Mouse (Mus musculus) lung, postnatal 4 days (tissue): ENCODE data around the gene Opcml.

ENCODE experiments used
- DNase-seq, 2 experiments: peaks; one replicate each; pipeline ENCODE4 v3.0.0; 2021

The Opcml gene

DNA sequence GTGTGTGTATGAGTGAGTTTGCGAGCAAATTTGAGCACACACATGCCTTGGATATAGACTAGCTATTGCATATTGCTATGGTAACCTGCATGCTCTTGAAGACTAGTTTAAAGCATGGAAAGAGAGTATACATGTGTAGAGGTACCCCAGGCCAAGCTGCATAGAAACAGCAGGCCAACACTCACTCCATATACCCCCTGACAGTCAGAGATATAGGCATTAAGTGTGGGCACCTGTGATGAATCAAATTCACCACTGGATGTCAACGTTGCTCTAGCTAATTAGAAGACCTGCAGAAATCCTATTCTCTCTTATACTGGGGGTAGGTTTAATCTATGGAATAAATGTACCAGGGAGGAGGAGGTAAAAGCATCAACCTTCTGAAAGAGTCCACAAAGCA, 547.3 kb downstream of the Opcml start:
- no peak for DNase-seq

DNA sequence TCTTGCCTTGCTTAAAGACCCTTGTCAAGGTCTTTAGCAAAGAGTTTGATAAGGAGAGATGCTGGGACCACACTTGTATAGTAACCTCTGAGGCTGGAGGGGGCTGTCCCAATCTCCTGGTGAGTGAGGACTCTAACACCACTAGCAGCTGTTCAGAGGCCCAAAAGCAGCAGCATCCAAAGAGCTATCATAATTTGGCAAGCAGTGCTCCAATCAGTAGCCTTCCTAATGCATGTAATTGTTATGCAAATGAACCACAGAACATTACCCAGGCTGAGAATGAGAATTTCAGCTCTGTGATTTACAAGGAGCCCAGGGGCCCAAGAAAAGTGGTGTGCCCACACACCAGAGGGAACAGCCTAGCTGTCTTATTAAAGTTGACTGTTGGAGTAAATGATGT, 564.4 kb downstream of the Opcml start:
- DNase-seq, result no peak

DNA sequence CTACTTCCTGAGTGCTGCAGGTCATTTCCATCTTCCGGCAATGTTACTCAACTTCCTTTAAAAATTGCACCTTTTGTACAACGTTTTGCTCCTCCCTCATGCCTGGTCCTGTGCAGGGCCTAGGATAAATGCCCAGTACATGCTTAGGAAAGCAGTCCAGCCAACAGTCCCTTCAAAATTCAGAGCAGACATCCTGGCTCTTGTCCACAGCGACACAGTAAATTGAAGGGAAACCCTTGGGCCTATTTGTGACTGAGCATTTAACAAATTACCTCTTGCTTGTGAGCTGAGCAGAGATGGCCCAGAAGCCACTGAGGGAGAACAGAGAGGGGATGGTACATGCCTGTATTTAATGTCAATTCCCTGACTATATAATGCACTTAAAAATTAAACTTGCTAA, 567.4 kb downstream of the Opcml start:
- DNase-seq, result no peak

DNA sequence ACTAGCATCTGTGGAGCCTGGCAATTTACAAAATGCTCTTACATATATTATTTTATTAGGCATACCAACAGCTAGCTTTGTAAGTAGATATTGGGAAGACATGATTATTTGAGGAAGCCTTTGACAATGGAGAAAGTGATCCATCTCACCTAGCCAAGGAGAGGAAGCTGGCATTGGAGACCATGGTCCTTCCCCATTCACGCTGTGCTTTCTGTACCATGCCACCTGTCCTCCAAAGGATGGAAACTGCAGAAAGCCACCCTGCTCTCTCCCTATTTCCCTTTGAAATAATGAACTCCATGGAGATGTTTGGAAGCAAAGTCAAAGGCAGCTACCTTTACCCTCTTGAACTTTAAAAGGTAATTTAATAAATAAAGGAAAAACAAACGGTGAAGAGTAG, 570.1 kb downstream of the Opcml start:
- no peak for DNase-seq

DNA sequence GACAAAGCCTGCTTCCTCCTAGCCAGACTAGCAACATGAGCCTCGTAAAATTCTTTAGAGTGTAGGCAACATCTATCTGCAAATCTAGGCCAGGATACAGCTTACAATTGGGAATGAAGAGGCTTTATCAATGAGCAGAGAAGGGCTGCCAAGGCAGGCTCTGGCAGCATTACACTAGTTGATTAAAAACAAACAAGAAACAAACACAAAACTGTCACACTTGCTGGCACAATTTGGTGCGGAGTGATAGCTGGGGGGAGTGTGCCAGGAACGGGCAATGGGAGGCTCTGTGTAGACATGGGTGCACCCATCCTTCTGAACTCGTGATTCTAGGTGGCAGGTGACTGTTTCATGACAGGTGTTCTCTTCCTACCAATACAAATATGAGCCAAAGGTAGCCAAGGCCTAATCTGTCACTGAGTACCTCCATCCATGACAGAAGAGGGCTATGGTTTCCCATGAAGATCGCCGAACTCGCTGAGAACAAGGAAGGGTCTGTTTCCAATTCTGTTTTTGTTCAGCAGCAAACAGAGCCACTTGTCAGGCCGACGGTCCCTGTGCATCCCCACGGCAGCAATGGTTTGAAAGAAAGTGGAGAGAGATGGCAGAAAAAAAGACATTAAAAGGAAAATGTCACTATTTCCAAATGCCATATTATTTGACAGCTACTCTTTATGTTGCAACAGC, 574.0 kb downstream of the Opcml start:
- DNase-seq, result no peak

DNA sequence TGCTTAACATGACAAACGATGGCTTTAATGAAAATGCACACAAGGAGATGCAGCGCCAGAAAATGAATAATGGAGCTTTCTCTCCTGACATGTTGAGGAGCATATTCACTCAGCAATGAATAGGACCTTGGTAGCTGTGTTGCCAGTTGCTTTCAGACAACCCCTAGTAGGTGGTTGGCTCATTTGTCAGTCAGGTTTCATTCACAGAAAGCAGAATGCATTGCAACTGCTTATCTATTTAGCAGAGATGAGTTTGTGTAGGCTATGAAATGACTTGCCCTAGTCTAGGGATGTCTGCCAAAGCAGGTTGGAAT, 574.5 kb downstream of the Opcml start:
- no peak for DNase-seq

DNA sequence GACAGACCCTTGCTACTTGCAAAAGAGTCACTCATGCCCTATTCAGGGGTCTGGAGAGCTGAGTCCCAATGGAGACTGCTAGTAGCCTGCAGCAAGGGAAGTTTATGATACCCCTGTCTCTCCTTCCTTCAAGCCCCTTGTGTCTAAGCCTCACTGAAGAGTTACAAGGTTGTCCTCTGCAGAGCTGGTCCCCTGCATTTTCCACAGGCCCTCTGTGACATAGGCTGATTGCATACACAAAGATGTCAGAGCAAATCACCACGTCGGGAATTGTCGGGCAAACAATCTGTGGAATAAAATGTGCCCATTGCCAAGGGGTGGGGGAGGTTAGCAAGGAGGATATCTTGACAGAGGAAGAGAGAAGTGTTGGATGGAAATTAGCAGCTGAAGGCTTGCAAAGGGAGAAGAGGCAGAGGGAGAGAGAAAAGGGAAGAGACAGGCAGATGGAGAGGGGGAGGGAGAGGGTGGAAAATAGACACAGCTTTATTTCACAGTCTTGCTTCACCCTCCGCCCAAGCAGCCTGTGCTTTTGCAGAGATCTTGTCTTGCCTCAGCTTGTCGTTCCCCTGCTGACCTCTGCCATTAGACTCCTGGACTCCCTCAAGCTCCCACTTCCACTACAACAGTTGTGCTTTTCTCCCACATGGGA, 596.1 kb downstream of the Opcml start:
- DNase-seq, result peak; percentile 15 to 53

DNA sequence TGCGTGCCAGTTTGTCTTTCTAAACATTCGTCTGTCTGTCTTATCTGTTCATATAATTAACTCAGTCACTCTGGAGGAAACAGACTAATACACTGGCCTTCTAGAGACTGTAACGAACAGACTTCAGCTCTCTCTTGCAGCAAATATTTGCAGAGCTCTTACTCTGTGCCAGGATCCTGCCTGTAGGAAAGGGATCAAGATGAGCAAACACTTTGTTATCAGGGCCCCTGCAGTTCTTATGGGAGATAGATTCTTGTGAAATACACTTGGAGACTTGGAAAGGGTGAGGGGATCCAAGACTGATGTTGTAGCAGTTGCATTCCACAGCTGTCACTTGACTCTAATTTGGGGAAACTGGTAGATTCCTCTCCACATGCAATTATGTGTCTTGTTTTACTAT, 604.6 kb downstream of the Opcml start:
- peak; percentile 8 to 20 for DNase-seq

DNA sequence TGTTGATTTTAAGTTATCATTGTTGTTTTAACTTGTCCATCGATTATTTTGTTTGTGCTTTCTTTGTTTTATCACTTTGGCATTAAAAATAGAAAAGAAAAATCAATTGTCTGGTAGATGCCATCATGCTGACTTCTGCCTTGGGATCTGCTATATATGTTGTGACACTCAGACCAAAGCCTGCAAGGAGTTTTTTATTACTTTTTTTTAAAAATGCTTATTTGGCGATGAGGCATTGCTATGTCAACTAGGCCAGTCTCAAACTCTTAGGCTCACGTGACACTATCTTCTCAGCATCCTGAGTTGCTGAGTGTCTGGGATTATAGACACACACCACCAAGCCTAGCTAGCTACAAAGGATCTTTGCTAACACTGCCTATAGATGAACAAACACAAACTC, 605.1 kb downstream of the Opcml start:
- DNase-seq, result no peak

DNA sequence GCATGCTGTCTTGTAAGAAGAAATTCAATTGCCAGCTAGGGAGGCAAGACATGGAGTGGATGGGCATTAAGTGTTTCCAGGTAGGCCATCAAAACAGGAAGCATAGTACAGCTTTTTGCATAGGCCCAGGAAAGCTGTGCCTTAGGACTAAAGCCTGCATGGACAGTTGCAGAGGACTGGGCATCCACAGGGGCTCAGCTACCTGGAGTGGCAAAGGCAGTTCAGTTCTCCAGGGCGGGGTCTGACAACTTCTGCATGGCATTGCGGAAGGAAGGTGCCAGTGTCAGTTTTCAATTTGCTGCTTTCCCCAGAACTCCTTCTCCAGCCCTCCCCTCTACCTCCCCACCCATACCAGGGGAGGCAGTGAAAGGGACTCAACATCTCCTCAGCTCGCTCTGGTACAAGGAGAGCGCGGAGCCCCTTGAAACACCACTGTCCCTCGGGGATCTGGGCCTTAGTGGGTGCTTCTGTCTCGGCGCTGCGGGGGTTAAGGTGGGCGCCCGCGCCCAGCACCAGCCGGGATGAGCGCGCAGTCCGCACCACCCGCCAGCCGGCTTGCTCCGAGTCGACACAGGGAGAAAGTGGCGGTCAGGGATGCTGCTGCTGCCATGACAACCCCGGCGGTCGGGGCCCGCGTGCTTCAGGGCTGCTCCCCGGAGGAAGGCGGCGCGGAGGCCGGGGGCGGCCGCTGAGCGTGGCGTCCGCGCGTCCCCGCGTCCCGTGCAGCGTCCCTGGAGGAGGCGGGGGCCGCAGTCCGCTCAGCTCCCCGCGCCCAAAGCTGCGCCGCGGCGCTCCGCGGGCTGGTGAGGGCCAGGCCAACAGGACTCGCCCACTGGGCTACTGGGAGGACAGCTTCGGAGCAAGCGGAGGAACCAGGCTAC, 612.4 kb downstream of the Opcml start:
- DNase-seq, result peak; percentile 35 to 59

DNA sequence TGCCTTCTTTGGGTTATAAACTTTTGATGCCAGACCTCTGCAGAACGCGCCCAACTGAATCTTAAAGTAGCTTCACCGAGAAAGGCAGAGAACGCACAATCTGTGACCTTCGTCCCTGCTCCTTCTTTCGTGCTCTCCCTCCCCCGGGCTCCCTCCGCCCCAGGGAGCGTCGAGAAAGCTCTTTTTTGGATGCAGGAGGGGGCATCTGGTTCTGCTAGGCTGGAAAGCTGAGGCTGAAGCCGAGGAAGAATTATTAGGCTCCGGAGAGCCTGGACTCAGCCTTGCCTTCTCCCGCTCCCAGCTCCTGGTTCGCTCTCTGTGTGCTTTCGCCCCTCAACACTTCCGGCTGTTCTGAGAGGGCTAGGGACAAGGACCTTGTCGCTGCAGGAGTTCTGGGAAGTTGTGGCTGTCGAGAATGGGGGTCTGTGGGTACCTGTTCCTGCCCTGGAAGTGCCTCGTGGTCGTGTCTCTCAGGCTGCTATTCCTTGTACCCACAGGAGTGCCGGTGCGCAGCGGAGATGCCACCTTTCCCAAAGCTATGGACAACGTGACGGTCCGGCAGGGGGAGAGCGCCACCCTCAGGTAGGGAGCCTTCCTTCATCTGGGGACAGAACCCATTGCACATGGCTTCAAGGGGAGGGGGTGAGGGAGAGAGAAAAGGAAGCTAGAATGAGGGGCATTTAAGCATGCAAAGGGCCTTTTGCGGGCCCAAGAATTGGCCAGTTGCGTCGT, 613.4 kb downstream of the Opcml start:
- DNase-seq, result peak; percentile 61 to 65

DNA sequence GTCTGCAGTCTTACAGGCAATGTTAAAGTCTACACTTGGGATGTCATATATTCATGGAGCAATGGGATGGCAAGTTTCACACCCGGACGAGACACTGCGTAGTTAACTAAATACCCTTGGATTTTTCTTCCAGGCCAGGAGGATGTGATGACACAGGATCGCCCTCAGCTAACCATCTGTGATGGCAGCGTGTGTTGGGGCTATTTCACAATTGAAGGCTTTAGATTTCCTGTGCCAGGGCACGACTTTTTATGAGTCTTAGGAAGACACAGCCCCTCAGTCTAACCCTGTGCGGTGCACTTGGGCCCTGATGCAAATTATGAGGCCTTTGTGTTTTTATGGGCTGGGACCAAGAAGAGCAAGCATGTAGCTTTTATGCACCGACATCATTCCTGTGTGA, 614.0 kb downstream of the Opcml start:
- no peak for DNase-seq

DNA sequence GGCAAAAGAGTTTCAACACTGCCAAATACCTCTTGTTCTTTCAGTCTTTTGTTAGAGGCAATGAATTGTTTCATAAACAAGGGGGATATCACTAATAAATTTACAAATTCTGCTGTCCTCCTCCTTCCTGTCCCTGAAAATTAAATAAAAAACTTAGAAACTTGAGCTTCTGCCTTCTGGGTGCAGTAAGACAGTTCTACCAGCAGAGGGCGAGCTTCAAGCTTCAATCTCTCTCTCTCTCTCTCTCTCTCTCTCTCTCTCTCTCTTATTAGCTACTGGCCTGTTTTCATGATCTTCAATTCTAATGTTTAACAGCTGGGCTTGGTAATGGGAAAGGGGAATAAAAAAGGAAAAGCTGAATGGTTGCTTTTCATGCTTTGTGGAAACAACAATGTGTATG, 615.2 kb downstream of the Opcml start:
- DNase-seq, result peak in 1 of 2 experiments; percentile 16

DNA sequence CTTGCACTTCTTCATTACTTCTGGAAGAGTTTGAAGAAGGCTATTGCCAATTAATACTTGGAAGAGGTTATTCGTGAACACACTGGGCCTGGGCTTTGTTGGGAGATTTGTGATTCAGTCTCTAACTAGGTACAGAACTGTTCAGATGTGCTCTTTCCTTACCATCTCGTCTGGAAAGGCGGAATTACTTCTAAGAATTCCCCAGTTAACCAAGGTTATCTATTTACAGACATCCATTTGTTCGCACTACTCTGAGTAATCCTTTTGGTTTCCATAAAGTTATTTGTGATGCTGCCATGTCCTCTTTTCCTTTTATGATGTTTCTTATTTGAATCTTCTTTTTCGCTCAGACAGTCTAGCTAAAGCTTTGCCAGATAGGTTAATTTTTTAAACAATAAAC, 630.2 kb downstream of the Opcml start:
- no peak for DNase-seq

DNA sequence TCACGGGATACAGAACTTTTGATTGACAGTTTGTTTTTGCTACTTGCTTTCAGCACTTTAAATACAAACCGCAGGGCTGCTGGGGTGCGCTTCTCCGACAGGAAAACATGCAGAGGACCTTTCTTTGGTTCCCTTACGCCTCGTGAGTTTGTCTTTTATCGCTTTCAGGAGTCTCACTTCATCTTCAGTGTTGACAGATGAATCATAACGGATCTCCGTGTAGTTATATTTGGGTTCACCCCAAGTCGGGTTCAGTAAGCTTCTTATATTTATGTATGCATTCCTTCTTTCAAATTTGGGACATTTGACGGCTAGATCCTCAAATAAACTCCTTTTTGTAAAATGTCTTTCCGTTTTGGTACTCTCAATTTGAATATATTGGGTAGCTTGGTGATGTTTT, 632.8 kb downstream of the Opcml start:
- no peak for DNase-seq

DNA sequence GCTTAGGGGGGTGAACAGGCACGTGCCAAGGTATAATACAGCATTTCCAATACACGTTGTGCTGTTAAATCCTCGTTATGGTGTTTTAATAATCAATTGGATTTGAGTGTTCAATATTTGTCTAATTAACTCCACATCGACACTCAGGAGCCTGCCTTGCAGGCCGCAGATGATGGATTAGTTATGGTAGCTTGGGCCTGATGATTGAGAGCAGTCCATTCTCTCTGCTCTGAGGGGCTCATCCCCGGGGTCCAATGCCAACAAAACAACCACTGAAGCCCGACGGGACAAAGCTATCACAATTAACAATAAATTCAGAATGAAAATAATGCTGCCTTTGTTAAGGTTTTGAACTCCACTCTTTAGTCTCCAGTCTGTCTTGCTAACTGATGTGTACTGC, 641.6 kb downstream of the Opcml start:
- no peak for DNase-seq

DNA sequence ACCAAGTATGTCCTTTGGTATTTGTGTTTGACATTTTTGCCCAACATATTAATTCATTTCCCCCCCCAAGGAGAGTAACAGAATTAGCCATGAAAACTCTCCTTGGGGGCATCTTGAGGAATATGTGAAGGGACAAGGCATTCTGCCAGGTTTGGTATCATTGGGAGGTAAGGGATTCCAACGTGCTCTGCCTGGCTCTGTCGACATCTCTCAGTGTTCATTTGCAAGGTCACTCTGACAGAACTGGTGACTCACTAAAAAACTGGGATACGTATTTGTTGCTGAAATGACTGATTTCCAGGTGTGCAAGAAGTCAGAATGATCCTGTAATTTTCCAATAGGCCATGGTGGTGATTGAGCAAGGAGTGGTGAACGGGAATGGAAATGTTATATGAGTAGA, 648.2 kb downstream of the Opcml start:
- no peak for DNase-seq

DNA sequence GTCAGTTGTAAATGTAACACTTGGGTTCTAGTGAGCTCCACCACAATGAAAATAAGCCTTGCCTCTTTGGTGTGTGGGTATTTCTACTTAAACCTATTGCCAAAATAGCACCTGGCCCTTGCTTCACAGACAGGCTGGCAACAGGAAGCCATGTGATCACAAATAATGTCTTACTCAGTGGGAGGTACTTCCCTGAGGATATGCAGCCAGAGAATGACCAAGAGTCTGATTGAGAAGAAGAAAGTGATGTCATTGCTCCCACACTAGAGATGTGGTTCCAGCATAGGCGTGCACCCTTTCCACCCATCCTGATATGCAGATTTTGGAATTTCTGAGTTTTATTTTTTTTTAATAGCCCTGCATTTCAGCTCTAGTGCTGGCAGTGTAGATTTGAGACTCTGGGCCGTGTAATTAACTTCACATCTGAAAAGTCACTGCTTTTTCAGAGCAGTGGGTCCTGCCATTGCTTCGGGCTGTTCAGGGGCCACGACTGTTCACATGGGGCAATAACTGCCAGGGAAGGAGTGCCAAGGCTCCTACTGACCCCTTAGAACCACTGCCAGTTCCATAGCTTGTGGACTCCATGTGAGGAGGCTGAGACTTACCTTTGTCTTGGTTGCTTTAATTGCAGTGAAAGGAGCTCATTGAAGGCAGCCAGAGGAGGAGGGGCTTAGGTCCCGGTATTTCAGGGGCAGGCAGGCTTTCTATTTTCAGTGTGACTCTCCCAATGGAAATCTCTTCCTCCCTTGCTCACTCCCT, 649.0 kb downstream of the Opcml start:
- no peak for DNase-seq

DNA sequence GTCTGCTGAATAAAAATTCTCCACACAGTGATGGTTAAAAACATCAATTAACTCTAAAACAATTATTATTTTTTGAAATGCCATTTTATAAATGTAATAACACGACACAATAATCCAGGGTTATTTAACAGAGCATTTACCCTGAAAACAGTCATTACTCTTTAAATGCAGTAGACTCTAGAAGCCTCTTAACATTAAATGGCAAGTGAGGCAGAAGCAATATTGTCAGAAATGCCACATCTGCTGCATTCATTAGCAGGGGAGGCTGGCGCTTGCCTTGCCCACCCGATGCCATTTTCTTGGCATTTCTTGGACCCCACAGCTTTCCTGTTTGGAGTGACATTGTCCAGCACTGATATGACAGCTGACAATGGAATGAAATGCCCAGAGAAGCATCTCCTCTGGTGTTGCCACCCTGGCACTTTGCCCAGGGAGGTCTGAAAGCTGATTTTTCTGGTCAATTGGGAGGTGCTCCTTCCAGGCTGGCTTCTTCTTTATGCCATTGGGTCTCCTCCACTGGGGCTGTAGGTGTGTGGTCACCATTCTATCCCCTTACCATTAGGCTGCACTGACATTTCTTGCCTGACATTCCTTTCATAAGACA, 649.7 kb downstream of the Opcml start:
- no peak for DNase-seq

DNA sequence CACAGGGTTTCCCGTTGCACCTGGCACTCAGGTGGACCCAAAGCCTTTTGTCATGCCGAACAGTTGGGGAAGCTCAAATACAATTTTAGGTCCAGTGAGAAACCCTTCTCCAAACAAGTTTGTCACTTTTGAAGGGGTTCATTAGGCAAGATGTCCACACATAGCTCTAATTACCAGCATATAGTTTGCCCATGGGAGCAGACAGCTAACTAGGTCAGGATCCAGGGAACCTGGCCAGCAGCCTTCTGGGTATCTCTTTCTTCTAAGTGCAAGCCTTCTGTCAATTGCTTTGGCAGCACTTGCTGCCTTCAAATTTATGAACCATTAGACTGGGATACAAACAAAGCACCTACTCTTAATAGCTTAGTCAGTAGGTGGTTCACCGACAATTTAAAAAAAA, 653.9 kb downstream of the Opcml start:
- DNase-seq, result no peak

DNA sequence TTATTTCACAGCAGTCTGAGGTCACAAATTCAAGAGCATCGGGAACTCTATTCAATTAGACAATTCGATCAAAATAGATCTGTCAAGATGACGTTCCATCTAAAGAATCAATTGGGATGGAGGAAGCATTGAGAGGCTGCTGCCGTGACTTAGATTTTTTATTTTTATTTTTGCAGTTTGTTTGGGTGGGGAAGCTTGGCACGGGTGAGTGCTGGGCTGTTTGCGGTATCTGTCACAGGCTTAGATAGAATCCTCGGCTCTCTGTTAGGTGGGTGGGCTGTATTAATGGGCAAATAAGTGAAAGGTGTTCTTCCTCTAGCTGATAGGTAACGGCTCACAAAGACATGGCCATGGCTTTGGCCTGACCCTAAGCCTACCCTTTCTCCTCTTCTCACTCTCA, 654.4 kb downstream of the Opcml start:
- no peak for DNase-seq

DNA sequence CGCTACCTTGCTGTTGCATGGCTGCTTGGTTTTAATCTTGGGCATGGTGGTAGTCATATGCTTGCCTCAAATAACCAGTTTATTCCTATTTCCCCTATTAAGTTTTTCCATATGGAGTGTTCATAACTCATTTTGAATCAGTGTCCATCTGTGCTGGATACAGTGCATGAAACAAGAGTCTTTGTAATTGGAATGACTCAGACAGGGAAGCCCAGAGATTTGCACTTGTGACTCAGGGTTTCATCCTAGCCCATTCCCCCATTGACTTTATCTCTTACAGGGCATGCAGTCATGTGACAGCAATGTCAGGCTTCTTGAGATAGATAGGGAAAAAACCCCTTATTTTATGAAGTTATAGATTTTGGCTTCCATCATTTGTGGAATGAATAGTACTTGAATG, 655.3 kb downstream of the Opcml start:
- no peak for DNase-seq
